Mouse (Mus musculus): Measurements from ENCODE around the gene Dyrk1b.

GRCm38 (mm10) chr7:28208988-28209508 is 29.8 kb downstream of the Dyrk1b start:
- TF ChIP-seq CTCF (IDR thresholded peaks at IDR 0.05; ENCODE audit: insufficient read depth, low read length) (no peak), POLR2A (IDR thresholded peaks at IDR 0.05; ENCODE audit: borderline replicate concordance, extremely low read depth, low read depth, low read length) (no peak; the same call in 1 of the 2 replicates)
